Mouse (Mus musculus) naive thymus-derived CD4-positive, alpha-beta T cell, adult 2 months (primary cell): ENCODE data around the gene Astn2.

ENCODE experiments used
- DNase-seq: peaks from one replicate; pipeline ENCODE4 v3.0.0-alpha.2; 2011; ENCODE audit warnings: low read depth

Gene Astn2

DNA sequence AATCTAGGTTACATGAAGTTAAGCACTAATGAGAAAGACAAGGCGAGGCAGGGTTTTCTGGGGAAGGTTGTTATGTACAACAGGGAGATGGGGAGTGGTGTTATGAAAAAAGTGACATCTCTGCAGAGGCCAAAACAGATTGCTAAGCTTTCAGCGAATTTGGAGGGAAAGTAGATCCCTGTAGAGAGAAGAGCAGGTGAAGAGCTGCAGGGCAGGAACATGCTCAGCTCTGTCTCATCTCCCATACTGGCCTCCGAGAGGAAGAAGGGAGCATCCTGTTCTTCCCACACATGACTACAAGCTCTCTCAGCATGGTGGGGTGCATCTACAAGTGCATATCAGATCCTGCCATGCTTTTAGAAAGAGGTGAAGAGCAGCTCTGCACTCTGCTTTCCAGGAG lies 245.7 kb downstream of the Astn2 start:
- DNase-seq = no peak

DNA sequence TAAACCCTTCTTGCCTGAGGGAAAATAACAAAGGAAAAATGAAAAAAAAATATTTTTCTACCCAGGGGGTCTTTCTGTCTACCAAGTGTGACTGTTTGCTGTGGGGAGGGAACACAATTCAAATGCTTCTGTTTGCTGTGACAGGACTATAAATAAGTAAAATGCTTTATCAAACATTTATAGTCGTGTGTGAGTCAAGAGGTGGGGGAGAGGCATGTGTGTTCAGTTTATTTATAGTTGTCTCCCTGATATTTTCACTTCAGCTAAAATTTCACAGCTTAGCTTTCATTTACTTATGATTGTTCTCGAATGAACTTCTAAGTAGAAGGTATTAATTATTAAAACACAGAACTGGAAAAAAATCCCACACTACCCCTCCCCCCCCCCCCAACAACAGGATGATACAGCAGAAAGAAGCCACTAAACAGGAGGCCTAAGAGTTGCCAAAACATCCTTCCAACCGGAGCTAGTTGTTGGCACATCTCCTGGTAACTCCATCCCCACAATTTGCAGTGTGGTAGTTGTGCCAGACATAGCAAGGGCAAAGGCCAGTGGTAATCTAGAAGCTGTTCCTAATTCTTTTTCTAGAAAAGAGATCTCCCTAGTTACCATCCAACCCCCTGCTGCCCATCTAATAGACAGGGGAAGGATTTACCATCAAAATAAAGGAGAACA lies 246.8 kb downstream of the Astn2 start:
- no peak for DNase-seq

DNA sequence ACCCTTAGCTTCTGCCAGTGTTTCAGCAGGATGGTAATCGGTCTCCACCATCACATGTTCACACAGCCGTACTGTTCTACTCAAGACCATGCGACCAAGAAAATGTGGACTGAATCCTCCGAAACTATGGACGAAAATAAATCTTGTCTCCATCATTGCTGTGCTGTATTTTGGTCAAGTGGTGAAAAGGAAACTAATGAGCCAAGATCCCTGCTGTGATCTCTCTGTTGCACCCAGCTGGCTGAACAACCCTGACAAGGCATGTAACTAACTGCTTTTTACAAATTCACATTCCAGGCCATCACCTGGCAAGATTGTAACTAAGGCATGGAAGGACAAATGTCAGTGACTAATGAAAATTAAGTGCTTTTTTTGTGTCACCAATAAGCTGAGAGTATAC lies 257.9 kb downstream of the Astn2 start:
- no peak for DNase-seq

- no peak for DNase-seq
These were observed 278.2 kb downstream of the Astn2 start for GRCm38 (mm10) chr4:66126181-66126580.

DNA sequence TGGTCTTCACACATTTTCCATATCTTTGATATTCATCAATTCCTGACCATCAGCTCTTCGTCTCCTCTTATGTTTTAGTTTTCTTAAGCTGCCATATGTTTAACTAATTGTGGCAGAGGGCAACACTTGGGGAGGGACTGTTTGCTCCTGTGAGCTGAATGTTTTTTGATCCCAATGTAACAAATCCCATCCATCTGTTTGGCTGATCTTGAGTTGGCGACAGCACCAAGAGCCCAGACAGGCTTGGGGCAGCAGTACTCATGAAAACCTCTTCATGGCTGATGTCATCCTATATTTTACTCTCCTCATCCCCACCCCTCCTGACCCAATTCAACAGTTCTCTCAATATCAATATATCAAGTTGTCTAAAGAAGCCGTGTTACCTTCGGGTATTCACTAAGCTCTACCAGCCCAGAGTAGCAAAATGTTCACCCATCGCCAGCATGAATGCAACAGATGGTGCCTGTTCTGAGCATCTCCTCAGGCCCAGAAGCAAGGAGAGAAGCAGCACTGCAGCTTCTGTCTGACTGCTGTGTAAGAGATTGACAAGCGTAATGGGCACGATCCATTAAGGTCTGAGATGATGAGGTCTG lies 281.5 kb downstream of the Astn2 start:
- DNase-seq = no peak

DNA sequence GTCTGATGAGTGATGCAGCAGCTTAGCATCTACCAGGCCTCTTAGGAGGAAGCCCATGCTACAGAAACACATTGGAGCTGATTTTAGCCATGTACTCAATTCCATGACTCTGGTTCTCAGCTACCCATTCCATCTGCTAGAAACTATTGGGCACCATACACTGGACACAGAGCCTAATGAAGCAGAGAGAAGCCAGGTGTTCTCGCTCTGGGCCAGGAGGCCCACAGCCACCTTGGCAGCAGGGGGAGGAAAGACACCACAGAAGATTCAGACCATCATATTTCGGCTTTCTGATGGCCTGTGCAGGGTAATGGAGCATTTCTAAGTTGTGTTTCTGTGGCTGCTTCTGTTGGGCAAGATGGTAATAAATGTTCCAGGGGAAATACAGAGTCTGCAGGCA lies 290.2 kb downstream of the Astn2 start:
- no peak for DNase-seq

GRCm38 (mm10) chr4:66102037-66102436 lies 302.4 kb downstream of the Astn2 start:
- no peak for DNase-seq

DNA sequence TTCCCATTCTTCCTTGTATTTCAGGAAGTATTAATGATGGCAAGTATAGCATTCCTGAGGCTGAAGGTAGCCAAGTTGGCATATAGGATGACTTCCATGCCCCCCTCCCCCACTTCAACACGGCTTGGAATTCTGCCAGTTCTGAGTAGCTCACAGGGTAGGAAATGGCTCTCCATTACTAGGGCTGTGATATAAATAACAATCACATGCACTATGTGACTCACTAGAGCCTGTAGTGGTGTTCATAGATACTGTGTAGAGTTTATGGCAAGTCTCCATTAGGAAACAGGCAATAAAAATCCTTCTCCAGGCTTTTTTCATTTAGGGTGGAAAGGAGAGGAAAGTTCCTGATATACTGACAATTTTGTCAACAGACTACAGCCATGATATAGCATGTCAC lies 306.8 kb downstream of the Astn2 start:
- no peak for DNase-seq

- DNase-seq = no peak
These were observed 308.3 kb downstream of the Astn2 start for GRCm38 (mm10) chr4:66096104-66096503.

GRCm38 (mm10) chr4:66057161-66057560 lies 347.2 kb downstream of the Astn2 start:
- no peak for DNase-seq

- no peak for DNase-seq
These were observed 348.7 kb downstream of the Astn2 start for GRCm38 (mm10) chr4:66055690-66056089.

DNA sequence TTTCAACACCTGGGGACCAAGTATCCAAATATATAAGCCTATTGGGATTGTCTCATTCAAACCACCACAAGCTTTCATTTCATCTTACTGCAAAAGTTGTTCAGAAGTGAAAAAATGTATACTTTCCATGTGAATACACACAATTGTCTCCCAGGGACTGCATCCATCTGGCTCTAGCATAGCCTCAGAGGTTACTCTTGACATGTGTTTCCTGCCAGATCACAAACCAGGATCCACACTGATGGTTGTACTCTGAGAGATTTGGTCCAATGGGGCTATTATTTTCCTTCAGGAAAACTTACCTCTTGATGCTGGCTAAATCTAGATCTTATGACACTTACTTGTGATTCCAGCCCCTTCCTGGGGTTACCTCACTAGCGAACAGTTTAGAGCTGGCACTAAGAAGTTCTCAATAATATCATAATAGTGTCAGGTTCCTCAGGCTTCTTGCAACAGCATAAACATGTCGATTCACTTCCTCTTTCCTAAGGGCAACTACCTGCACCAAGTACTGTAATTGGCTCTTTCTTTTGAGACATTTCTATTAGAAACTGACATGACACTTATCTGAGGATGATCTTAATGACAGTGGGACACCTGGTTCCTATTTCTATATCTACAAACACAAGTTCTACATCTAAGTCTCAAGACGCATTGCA lies 361.3 kb downstream of the Astn2 start:
- no peak for DNase-seq

- DNase-seq = no peak
These were observed 370.6 kb downstream of the Astn2 start for GRCm38 (mm10) chr4:66033826-66034225.

GRCm38 (mm10) chr4:66031320-66031870 lies 373.0 kb downstream of the Astn2 start:
- no peak for DNase-seq

GRCm38 (mm10) chr4:66029901-66030300 lies 374.5 kb downstream of the Astn2 start:
- DNase-seq = no peak

DNA sequence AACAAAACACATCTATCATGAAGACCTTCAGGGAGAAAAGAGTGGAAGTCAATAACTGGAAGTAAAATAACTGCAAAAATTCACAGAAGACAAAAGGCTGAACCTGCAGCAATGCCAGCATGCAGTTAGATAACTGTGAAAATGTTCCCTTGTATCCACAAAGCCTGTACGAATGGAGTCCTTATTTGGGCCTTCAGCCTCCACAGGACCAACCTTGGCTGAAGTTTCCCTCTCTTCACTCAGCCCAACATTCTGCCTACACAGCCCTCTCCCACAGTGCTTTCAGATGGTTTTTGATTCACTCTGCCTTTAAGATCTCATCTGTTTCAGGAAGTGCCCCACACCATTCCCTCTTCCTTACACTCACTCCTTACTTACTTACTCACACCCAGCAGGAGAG lies 376.5 kb downstream of the Astn2 start:
- no peak for DNase-seq

- no peak for DNase-seq
These were observed 378.9 kb downstream of the Astn2 start for GRCm38 (mm10) chr4:66025393-66026062.

DNA sequence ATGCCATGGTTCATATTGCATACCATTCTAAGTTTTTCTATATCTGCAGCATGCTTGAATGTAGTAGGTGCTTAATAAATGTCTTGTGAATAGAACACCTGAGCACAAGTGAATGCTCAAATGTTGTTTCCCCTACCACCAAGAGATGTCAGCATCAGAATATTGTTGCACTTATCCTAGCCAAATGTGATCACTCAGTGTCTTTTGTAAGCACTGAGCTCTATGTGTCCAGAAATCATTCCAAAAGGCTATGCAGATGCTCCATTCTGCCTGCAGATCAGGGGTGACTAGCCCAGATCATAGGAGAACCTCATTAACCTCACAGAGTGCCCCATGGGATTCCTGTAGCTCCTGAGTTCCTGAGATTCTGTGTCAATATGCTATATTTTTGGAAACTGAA lies 401.5 kb downstream of the Astn2 start:
- DNase-seq = no peak

- no peak for DNase-seq
These were observed 420.8 kb downstream of the Astn2 start for GRCm38 (mm10) chr4:65983643-65984042.

DNA sequence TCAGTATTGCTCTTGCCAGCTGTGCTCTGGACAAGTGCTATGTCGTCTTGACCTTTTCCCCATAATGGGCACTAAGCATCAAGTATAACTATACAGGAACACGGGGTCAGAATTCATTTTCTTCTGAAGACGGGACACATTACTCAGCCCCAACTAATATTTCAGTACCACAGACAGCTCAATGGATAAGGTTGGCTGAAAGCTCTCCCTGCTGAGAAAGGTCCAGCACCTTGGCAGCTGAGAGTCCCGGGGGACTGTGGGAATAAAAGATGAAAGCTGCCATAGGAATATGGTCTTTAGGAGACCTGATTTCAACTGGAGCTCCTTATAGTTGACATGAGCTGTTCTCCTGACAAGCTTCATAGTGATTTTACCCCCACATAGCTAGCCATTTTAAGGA lies 421.5 kb downstream of the Astn2 start:
- no peak for DNase-seq

DNA sequence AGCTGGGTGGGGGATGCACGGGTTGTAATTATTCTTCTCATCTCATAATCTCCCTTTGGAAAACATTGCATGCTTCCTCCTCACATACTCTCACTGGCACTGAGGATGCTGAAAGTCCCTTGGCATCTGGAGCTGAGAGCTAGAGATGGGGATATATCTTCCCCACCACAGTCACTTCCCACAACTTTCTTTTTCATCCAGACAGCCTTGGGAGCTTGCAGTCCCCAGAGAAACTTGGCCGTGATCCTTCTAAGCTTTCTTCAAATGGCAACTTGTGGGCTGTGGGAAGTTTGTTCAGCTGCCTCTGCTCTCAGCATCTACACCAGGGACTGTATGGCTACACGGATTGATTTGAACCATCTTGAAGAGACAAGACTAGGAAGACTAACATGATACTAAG lies 428.2 kb downstream of the Astn2 start:
- DNase-seq = no peak

- DNase-seq = no peak
These were observed 432.0 kb downstream of the Astn2 start for GRCm38 (mm10) chr4:65972395-65972794.

GRCm38 (mm10) chr4:65969318-65969717 lies 435.1 kb downstream of the Astn2 start:
- DNase-seq = no peak
